Mouse (Mus musculus) gonadal fat pad, adult 2 months (tissue): ENCODE measurements around the gene 4931428F04Rik. TPM values are rescaled to one million over a fixed set of nuclear protein-coding genes. Genes with fewer than 3 reads are reported as not detected.

Experiments used
- polyA plus RNA-seq: library from polyadenylated mRNA; depleted of rRNA; stranded (reverse); fragments of >200 nt; gene quantifications from 2 replicates; pipeline ENCODE4 v1.2.3, GENCODE M21; 2012; rRNA removed

Gene 4931428F04Rik
- polyA plus RNA-seq, 1 experiment = 5.3 TPM

Other genes with a start within 250 kb of the 4931428F04Rik start
- gene Ces3a, start 241.3 kb downstream of the 4931428F04Rik start, polyA plus RNA-seq = 0.62 TPM in 1 of 2 replicates, not detected in the other
- 0.19 and 0.41 TPM in 2 replicates for gene Ces3b, start 206.1 kb downstream of the 4931428F04Rik start, polyA plus RNA-seq
- 0.04 and 0.06 TPM in 2 replicates for gene Ces4a, start 158.1 kb downstream of the 4931428F04Rik start, polyA plus RNA-seq
- gene Cbfb, start 119.2 kb downstream of the 4931428F04Rik start, polyA plus RNA-seq = 7.8 and 15.8 TPM in 2 replicates
- 19.6 and 23.2 TPM in 2 replicates for gene D230025D16Rik, start 64.7 kb downstream of the 4931428F04Rik start, polyA plus RNA-seq
- 10.7 and 12.1 TPM in 2 replicates for gene B3gnt9, start 34.7 kb downstream of the 4931428F04Rik start, polyA plus RNA-seq
- gene Tradd, start 25.3 kb downstream of the 4931428F04Rik start, polyA plus RNA-seq = 11.6 and 12.4 TPM in 2 replicates
- 6.5 and 7.6 TPM in 2 replicates for gene Fbxl8, start 25.2 kb downstream of the 4931428F04Rik start, polyA plus RNA-seq
- 1.6 and 2.0 TPM in 2 replicates for gene Hsf4, start 20.1 kb downstream of the 4931428F04Rik start, polyA plus RNA-seq
- gene Nol3, start 13.7 kb downstream of the 4931428F04Rik start, polyA plus RNA-seq = 5.9 and 8.6 TPM in 2 replicates
- 6.3 and 9.6 TPM in 2 replicates for gene Exoc3l, start 6.2 kb upstream of the 4931428F04Rik start, polyA plus RNA-seq
- 83.7 and 88.9 TPM in 2 replicates for gene E2f4, start 7.8 kb upstream of the 4931428F04Rik start, polyA plus RNA-seq
- 39.3 and 39.9 TPM in 2 replicates for gene Elmo3, start 15.7 kb upstream of the 4931428F04Rik start, polyA plus RNA-seq
- 11.5 and 12.6 TPM in 2 replicates for gene Lrrc29, start 36.4 kb upstream of the 4931428F04Rik start, polyA plus RNA-seq
- gene Tmem208, start 36.5 kb upstream of the 4931428F04Rik start, polyA plus RNA-seq = 74.9 and 103 TPM in 2 replicates
- gene Fhod1, start 58.1 kb upstream of the 4931428F04Rik start, polyA plus RNA-seq = 17.8 and 19.6 TPM in 2 replicates
- 2.9 and 3.7 TPM in 2 replicates for gene Slc9a5, start 59.0 kb upstream of the 4931428F04Rik start, polyA plus RNA-seq
- 2.4 and 2.7 TPM in 2 replicates for gene Plekhg4, start 83.4 kb upstream of the 4931428F04Rik start, polyA plus RNA-seq
- 0.23 and 0.89 TPM in 2 replicates for gene Kctd19, start 123.6 kb upstream of the 4931428F04Rik start, polyA plus RNA-seq
- gene Lrrc36, start 123.7 kb upstream of the 4931428F04Rik start, polyA plus RNA-seq = 1.8 and 2.3 TPM in 2 replicates
- 63.4 and 71.3 TPM in 2 replicates for gene Tppp3, start 181.7 kb upstream of the 4931428F04Rik start, polyA plus RNA-seq
- gene Zdhhc1, start 207.0 kb upstream of the 4931428F04Rik start, polyA plus RNA-seq = 37.2 and 43.5 TPM in 2 replicates
- gene Hsd11b2, start 228.9 kb upstream of the 4931428F04Rik start, polyA plus RNA-seq = 1.4 and 1.8 TPM in 2 replicates